Mouse (Mus musculus): Measurements from ENCODE around the gene Drg2. TPM values are rescaled to one million over a fixed set of nuclear protein-coding genes. Genes with fewer than 3 reads are reported as not detected.

The Drg2 gene
- polyA plus RNA-seq, 1 experiment from 2014 or later, result 106 TPM

DNA sequence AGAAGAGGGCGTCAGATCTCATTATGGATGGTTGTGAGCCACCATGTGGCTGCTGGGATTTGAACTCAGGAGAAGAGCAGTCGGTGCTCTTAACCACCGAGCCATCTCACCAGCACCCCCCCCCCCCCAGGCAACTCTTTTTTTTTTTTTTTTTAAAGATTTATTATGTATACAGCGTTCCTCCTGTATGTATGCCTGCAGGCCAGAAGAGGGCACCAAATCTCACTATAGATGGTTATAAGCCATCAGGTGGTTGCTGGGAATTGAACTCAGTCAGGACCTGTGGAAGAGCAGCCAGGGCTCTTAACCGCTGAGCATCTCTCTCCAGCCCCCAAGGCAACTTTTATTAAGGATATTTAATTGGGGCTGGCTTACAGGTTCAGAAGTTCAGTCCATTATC is 20.1 kb downstream of the Drg2 start:
- no peak for ATAC-seq (ENCODE audit: borderline replicate concordance, extremely low read depth, low FRiP score, low TSS enrichment)
- 74% methylated on average over 5 of the region's 5 CpGs for WGBS

DNA sequence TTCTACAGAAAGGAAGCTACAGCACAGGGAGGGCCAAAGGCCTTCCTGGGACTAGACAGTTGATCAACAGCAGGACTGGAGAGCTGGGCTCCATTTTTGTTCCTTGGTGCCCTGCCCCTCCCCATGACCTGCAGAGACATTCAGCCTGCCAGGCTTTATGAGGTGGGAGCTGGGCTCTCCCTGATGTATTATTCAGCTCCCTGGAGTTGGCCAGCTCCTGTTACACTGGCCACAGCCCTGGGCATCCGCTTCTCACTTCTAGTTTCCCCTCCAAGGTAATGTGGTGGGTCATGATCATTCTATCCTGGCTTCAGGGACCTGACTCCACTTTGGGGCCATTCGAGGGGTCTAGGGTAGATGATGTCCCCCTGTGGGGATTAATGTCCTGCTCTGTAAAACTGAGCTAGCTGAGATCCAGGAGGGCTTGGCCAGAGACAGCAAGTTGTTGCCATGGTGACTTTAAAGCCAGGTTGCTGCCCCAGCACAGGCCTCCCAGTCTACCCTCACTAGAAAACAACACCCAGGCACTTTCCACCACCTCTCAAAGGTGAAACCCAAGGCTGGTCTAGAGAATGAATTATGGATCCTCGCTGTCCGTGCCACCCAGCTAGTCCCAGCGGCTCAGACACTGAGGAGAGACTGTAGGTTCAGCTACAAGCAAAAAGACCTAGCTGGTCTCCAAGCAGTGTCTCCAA is 21.4 kb downstream of the Drg2 start:
- no peak overlapping the region for H3K4me2 ChIP-seq
- 80% methylated on average over 5 of the region's 5 CpGs for WGBS
- H3K9me3 ChIP-seq, result no peaks in the 10 kb centered on the region
- no peak overlapping the region for H3K4me3 ChIP-seq
- H3K27me3 ChIP-seq, result no peaks in the 10 kb centered on the region
- H3K36me3 ChIP-seq, result no peaks in the 10 kb centered on the region
- H3K27ac ChIP-seq, result no peak overlapping the region
- H3K9ac ChIP-seq, result no peak overlapping the region
- no peak for ATAC-seq (ENCODE audit: borderline replicate concordance, extremely low read depth, low FRiP score, low TSS enrichment)
- no peaks in the 10 kb centered on the region for H3K4me1 ChIP-seq

More for the DNA sequence above, 20.1 kb downstream of the Drg2 start:
- no peaks in the 10 kb centered on the region for H3K4me1 ChIP-seq
- no peaks in the 10 kb centered on the region for H3K9me3 ChIP-seq
- H3K27ac ChIP-seq, result no peak overlapping the region
- no peaks in the 10 kb centered on the region for H3K27me3 ChIP-seq
- H3K36me3 ChIP-seq, result peaks cover 8% of the 10 kb centered on the region; the same call in 1 of the 2 replicates
- no peak overlapping the region for H3K9ac ChIP-seq
- H3K4me3 ChIP-seq, result no peak overlapping the region
- H3K4me2 ChIP-seq, result no peak overlapping the region

DNA sequence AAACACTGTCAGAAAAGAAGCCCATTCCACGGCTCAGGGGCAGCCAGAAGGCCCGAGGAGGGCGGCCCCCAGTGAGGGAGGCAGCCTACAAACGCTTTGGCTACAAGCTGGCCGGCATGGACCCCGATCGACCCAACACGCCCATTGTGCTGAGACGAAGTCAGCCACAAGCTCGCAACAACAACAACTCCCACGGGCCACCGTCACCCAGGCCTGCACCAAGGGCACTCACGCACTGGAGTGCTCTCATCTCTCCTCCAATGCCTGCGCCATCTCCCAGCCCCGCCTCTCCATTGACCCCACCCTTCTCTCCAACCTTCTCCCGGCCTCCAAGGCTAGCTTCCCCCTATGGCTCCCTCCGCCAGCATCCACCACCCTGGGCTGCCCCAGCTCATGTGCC is 23.7 kb downstream of the Drg2 start:
- Histone ChIP-seq H3K27ac (no peak overlapping the region), H3K36me3 (no peaks in the 10 kb centered on the region), H3K4me2 (peak overlapping the region; percentile 49), H3K4me3 (peak overlapping the region; percentile 16), H3K9ac (no peak overlapping the region), H3K4me1 (no peaks in the 10 kb centered on the region), H3K27me3 (no peaks in the 10 kb centered on the region), H3K9me3 (no peaks in the 10 kb centered on the region)
- WGBS, result 16% methylated on average over 17 of the region's 17 CpGs
- ATAC-seq (ENCODE audit: borderline replicate concordance, extremely low read depth, low FRiP score, low TSS enrichment), result peak; percentile 56; the same call in 1 of the 2 replicates

DNA sequence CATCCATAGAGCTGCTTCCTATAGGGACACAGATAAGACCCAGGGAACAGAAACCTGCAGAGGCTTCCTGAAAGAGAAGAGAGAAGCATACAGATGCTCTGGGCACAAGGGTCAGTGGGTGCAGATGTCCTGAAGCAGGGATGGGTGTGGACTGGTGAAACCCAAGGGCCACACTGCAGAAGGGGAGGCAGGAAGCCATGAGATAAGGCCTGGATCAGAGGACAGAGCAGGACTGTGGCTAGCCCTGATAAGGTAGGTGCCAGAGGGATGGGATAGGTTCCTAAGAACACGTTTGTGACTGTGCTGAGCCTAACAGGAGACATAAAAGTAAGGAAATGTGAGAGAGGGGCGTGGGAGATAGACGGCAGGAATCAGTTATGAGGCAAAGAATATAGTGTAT is 31.9 kb downstream of the Drg2 start:
- no peak overlapping the region for H3K27ac ChIP-seq
- H3K9me3 ChIP-seq, result no peaks in the 10 kb centered on the region
- ATAC-seq (ENCODE audit: borderline replicate concordance, extremely low read depth, low FRiP score, low TSS enrichment), result no peak

DNA sequence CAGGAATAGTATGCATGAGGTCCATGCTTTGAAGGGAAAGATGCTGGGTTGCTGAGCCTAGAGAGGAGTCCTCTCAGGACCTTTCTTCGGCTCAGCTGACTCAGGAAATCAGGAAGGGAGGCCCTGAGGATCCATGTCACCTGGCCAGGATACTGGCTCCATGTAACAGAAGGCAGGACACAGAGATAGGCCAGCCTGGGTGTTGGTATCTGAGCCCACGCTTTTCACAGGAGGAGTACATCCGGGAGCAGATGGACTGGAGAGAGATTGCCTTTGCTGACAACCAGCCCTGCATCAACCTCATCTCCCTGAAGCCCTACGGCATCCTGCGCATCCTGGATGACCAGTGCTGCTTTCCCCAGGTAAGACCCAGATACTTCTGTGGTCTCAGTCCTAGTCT is 38.3 kb downstream of the Drg2 start:
- H3K4me3 ChIP-seq, result no peak overlapping the region
- 82% methylated on average over 5 of the region's 5 CpGs for WGBS
- no peak overlapping the region for H3K27ac ChIP-seq
- peaks cover 7% of the 10 kb centered on the region; the same call in 1 of the 2 replicates for H3K27me3 ChIP-seq
- no peaks in the 10 kb centered on the region for H3K36me3 ChIP-seq
- ATAC-seq (ENCODE audit: borderline replicate concordance, extremely low read depth, low FRiP score, low TSS enrichment), result no peak
- H3K4me1 ChIP-seq, result 0 out of 2 replicates have a peak, but pooled peaks cover 5% of the 10 kb centered on the region
- no peak overlapping the region for H3K9ac ChIP-seq
- no peak overlapping the region for H3K4me2 ChIP-seq
- H3K9me3 ChIP-seq, result no peaks in the 10 kb centered on the region

More for the DNA sequence above, 31.9 kb downstream of the Drg2 start:
- WGBS, result 57% methylated on average over 3 of the region's 3 CpGs
- Histone ChIP-seq H3K4me1 (no peaks in the 10 kb centered on the region), H3K4me3 (no peak overlapping the region), H3K4me2 (no peak overlapping the region), H3K27me3 (no peaks in the 10 kb centered on the region), H3K36me3 (no peaks in the 10 kb centered on the region), H3K9ac (no peak overlapping the region)

DNA sequence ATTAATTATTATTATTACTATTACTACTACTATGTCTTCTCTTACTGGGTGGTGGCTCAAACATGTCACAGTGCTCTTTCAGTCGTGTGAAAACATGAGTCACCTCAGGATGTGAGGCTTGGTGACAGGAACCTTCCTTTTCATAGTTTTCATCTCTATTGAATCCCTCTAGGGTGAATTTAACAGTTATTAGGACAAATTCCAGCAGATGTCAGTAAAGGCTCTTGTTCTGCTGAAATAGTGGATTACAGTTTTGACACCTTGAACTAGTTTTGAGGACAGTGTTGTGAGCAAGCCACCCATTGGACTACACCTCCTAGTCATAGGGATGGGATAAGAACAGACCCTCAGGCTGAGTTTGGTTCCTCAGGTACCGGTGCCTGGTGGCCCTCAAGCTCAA is 41.3 kb downstream of the Drg2 start:
- WGBS, result 58% methylated on average over 2 of the region's 2 CpGs
- no peak for ATAC-seq (ENCODE audit: borderline replicate concordance, extremely low read depth, low FRiP score, low TSS enrichment)
- H3K27ac ChIP-seq, result no peak overlapping the region

DNA sequence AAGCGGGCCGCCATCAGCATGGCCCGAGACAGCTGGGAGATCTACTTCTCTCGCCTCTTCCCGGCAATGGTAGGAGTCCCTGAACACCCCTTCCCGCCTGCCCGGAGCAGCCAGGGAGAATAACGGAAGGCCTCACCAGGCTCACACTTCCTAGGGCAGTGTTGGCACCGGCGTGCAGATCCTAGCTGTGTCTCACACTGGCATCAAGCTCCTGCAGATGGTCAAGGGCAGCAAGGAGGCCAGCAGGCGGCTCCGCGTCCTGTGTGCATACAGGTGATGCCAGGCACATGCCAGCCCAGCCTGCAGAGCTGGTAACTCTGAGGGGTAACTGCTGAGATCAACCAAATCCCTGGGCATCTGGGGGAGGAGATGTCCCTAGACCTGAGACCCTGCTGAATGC is 52.9 kb downstream of the Drg2 start:
- Histone ChIP-seq H3K27me3 (peaks cover 25% of the 10 kb centered on the region; the same call in 1 of the 2 replicates), H3K9me3 (no peaks in the 10 kb centered on the region), H3K4me1 (peaks cover 6% of the 10 kb centered on the region), H3K4me3 (no peak overlapping the region), H3K4me2 (no peak overlapping the region), H3K9ac (no peak overlapping the region), H3K36me3 (no peaks in the 10 kb centered on the region), H3K27ac (no peak overlapping the region)
- no peak for ATAC-seq (ENCODE audit: borderline replicate concordance, extremely low read depth, low FRiP score, low TSS enrichment)
- 75% methylated on average over 13 of the region's 13 CpGs for WGBS

More for the DNA sequence above, 41.3 kb downstream of the Drg2 start:
- Histone ChIP-seq H3K36me3 (no peaks in the 10 kb centered on the region), H3K27me3 (peaks cover 7% of the 10 kb centered on the region; the same call in 1 of the 2 replicates), H3K9ac (no peak overlapping the region), H3K4me1 (0 out of 2 replicates have a peak, but pooled peaks cover 5% of the 10 kb centered on the region), H3K9me3 (no peaks in the 10 kb centered on the region), H3K4me3 (no peak overlapping the region), H3K4me2 (no peak overlapping the region)

DNA sequence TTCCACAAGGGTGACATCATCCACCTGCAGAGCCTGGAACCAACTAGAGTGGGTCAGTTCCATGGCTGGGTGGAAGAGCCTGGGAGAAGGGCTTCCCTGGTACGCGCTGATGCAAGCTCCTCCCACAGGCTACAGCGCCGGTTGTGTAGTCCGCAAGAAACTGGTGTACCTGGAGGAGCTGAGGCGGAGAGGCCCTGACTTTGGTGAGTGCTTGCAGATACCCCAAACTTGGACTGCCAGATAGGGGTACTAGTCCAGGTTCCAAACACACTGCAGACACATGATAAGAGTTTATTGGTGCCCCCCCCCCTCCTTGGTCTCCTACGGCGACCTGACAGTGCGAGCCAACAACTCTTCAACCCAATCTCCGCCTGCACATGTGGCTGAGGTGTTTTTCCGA is 54.6 kb downstream of the Drg2 start:
- Histone ChIP-seq H3K4me1 (peaks cover 6% of the 10 kb centered on the region), H3K27ac (no peak overlapping the region), H3K9me3 (no peaks in the 10 kb centered on the region), H3K36me3 (no peaks in the 10 kb centered on the region), H3K4me3 (peak overlapping the region; percentile 34), H3K4me2 (peak overlapping the region; percentile 62), H3K27me3 (peaks cover 25% of the 10 kb centered on the region; the same call in 1 of the 2 replicates), H3K9ac (no peak overlapping the region)
- no peak for ATAC-seq (ENCODE audit: borderline replicate concordance, extremely low read depth, low FRiP score, low TSS enrichment)
- whole genome bisulfite sequencing, result 4% methylated on average over 11 of the region's 11 CpGs

DNA sequence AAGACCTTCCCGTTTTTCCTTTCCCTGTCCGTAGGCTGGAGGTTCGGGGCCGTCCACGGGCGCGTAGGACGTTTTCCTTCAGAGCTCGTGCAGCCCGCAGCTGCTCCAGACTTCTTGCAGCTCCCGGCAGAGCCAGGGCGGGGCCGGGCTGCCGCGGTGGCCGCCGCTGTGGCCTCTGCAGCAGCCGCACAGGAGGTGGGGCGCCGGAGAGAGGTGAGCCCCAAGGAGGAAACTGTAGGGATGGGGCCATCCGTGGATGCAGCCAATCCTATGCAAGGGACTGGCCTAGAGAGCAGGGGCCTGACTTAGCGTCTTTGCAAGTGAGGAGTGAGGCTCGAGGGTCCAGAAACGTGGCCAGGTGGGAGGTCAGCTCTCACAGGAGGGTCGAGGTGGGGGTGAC is 55.1 kb downstream of the Drg2 start:
- H3K9ac ChIP-seq, result peak overlapping the region; percentile 20; the same call in 1 of the 2 replicates
- H3K36me3 ChIP-seq, result no peaks in the 10 kb centered on the region
- H3K27me3 ChIP-seq, result peaks cover 25% of the 10 kb centered on the region; the same call in 1 of the 2 replicates
- H3K4me1 ChIP-seq, result peaks cover 6% of the 10 kb centered on the region
- peak overlapping the region; percentile 62 for H3K4me2 ChIP-seq
- 2% methylated on average over 25 of the region's 25 CpGs for WGBS
- peak overlapping the region; percentile 34 for H3K4me3 ChIP-seq
- no peak for ATAC-seq (ENCODE audit: borderline replicate concordance, extremely low read depth, low FRiP score, low TSS enrichment)
- no peak overlapping the region for H3K27ac ChIP-seq
- no peaks in the 10 kb centered on the region for H3K9me3 ChIP-seq

DNA sequence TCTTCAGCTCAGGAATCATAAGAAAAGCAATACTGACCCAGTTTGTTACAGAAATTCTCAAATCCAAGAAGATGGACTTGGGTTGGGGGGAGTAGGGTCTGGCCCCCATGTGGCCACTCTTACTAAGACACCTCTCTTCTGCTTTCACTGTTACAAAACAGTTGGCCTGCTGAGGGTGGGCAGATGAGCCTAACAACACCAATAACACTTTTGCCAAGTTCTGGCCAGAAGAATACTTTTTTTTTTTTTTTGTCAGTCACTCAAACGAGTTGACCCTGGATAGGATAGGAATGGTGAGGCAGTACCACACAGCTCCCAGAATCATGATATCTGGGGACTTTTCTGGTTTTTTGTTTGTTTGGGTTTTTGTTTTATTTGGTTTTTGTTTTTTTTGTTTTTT is 57.5 kb downstream of the Drg2 start:
- Histone ChIP-seq H3K36me3 (no peaks in the 10 kb centered on the region), H3K4me2 (no peak overlapping the region), H3K4me3 (no peak overlapping the region), H3K27ac (no peak overlapping the region), H3K9me3 (no peaks in the 10 kb centered on the region), H3K4me1 (peaks cover 6% of the 10 kb centered on the region), H3K27me3 (peaks cover 25% of the 10 kb centered on the region; the same call in 1 of the 2 replicates), H3K9ac (no peak overlapping the region)
- ATAC-seq (ENCODE audit: borderline replicate concordance, extremely low read depth, low FRiP score, low TSS enrichment), result no peak
- WGBS, result 62% methylated on average over 1 of the region's 1 CpGs

DNA sequence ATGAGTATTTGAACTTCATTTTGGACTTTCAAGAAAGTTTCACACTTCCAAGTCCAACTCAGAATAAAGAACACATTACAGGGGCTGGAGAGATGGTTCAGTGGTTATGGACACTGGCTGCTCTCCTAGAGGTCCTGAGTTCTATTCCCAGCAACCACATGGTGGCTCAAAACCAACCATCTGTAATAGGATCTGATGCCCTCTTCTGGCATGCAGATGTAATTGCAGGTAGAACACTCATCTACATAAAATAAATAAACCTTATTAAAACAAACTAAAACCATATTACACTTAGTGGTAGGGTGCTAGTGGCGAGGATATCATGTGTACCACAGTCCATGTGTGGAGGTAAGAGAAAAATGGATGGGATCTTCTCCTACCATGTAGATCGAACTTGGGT is 58.1 kb downstream of the Drg2 start:
- H3K4me2 ChIP-seq, result no peak overlapping the region
- H3K9ac ChIP-seq, result no peak overlapping the region
- H3K4me3 ChIP-seq, result no peak overlapping the region
- no peak overlapping the region for H3K27ac ChIP-seq
- H3K36me3 ChIP-seq, result no peaks in the 10 kb centered on the region
- H3K27me3 ChIP-seq, result peaks cover 25% of the 10 kb centered on the region; the same call in 1 of the 2 replicates
- WGBS, result 67% methylated on average over 2 of the region's 2 CpGs
- peaks cover 6% of the 10 kb centered on the region for H3K4me1 ChIP-seq
- H3K9me3 ChIP-seq, result no peaks in the 10 kb centered on the region
- no peak for ATAC-seq (ENCODE audit: borderline replicate concordance, extremely low read depth, low FRiP score, low TSS enrichment)

DNA sequence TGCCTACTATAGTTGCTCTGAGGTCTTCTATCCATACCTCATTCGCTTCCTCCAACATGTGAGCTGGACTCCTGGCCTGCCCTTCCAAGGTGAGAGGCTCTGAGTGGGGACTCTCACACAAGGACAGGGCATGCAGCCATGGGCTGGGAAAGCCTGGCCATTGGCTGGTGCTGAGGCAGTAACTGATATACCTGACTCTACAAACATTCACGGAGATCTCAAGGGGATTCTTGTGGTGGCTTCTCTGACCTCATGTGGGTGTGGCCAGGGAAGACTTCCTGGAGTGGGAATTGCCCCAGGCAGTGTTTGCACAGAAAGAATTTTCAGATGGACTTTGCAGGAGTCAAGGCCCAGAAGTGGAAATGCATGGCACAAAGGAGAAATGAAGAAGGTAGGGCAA is 60.5 kb downstream of the Drg2 start:
- peak; percentile 35; the same call in 1 of the 2 replicates for ATAC-seq (ENCODE audit: borderline replicate concordance, extremely low read depth, low FRiP score, low TSS enrichment)
- H3K9ac ChIP-seq, result no peak overlapping the region
- peaks cover 8% of the 10 kb centered on the region; the same call in 1 of the 2 replicates for H3K27me3 ChIP-seq
- no peak overlapping the region for H3K4me3 ChIP-seq
- H3K4me2 ChIP-seq, result no peak overlapping the region
- WGBS, result 47% methylated on average over 2 of the region's 2 CpGs
- H3K36me3 ChIP-seq, result no peaks in the 10 kb centered on the region
- 0 out of 2 replicates have a peak overlapping the region, but pooled peaks have one; percentile 16 for H3K27ac ChIP-seq
- H3K9me3 ChIP-seq, result no peaks in the 10 kb centered on the region
- no peaks in the 10 kb centered on the region for H3K4me1 ChIP-seq
